Mouse (Mus musculus): Measurements from ENCODE around the gene Qk.

Gene Qk

GRCm38 (mm10) chr17:10326596-10327045 is 7.0 kb upstream of the Qk start:
- peak; percentile 84 for DNase-seq (ENCODE audit: low spot score)

GRCm38 (mm10) chr17:10325921-10326320 is 6.3 kb upstream of the Qk start:
- no peak for DNase-seq (ENCODE audit: low spot score)

- no peak for DNase-seq (ENCODE audit: low spot score)
Measured at GRCm38 (mm10) chr17:10321754-10322153, 2.1 kb upstream of the Qk start.

- no peak for DNase-seq (ENCODE audit: low spot score)
Measured at GRCm38 (mm10) chr17:10321092-10321491, 1.4 kb upstream of the Qk start.

GRCm38 (mm10) chr17:10320456-10320790 is 769 bp upstream of the Qk start:
- no peak for DNase-seq (ENCODE audit: low spot score)

- no peak for DNase-seq (ENCODE audit: low spot score)
Measured at GRCm38 (mm10) chr17:10319431-10319684, 296 bp downstream of the Qk start.

GRCm38 (mm10) chr17:10318561-10319430 is 858 bp downstream of the Qk start:
- DNase-seq (ENCODE audit: low spot score): peak; percentile 87

- peak; percentile 71 for DNase-seq (ENCODE audit: low spot score)
Measured at GRCm38 (mm10) chr17:10317981-10318551, 1.6 kb downstream of the Qk start.

- DNase-seq (ENCODE audit: low spot score): peak; percentile 81
Measured at GRCm38 (mm10) chr17:10317186-10317585, 2.5 kb downstream of the Qk start.

- no peak for DNase-seq (ENCODE audit: low spot score)
Measured at GRCm38 (mm10) chr17:10316446-10316845, 3.2 kb downstream of the Qk start.

GRCm38 (mm10) chr17:10310046-10310445 is 9.6 kb downstream of the Qk start:
- DNase-seq (ENCODE audit: low spot score): no peak

- DNase-seq (ENCODE audit: low spot score): no peak
Measured at GRCm38 (mm10) chr17:10309135-10309623, 10.5 kb downstream of the Qk start.

GRCm38 (mm10) chr17:10306424-10306823 is 13.2 kb downstream of the Qk start:
- no peak for DNase-seq (ENCODE audit: low spot score)

GRCm38 (mm10) chr17:10304001-10304400 is 15.7 kb downstream of the Qk start:
- no peak for DNase-seq (ENCODE audit: low spot score)

- DNase-seq (ENCODE audit: low spot score): no peak
Measured at GRCm38 (mm10) chr17:10300968-10301795, 18.5 kb downstream of the Qk start.

GRCm38 (mm10) chr17:10299396-10299795 is 20.3 kb downstream of the Qk start:
- no peak for DNase-seq (ENCODE audit: low spot score)

GRCm38 (mm10) chr17:10292520-10292919 is 27.1 kb downstream of the Qk start:
- no peak for DNase-seq (ENCODE audit: low spot score)

- DNase-seq (ENCODE audit: low spot score): no peak
Measured at GRCm38 (mm10) chr17:10284772-10285171, 34.9 kb downstream of the Qk start.

- no peak for DNase-seq (ENCODE audit: low spot score)
Measured at GRCm38 (mm10) chr17:10279532-10279931, 40.1 kb downstream of the Qk start.

GRCm38 (mm10) chr17:10269518-10269917 is 50.1 kb downstream of the Qk start:
- DNase-seq (ENCODE audit: low spot score): no peak

GRCm38 (mm10) chr17:10268468-10268867 is 51.2 kb downstream of the Qk start:
- no peak for DNase-seq (ENCODE audit: low spot score)

GRCm38 (mm10) chr17:10266207-10266606 is 53.4 kb downstream of the Qk start:
- no peak for DNase-seq (ENCODE audit: low spot score)
